Mouse (Mus musculus): ENCODE data around the gene Pradc1.

DNA sequence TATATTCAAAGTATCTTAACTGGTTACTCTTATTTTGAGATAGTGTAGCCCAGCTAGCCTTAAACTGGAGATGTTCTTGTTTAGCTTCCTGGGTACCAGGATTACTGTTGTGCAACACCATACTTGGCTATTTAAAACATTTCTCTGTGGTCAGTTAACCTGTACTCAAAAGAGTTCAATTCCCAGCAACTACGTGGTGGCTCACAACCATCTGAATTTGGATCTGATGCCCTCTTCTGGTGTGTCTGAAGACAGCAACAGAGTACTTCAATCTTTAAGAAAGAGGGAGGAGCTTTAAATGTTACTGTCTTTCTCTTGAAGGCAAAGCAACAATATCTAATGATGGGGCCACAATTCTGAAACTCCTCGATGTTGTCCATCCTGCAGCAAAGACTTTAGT lies 7.9 kb upstream of the Pradc1 start:
- TF ChIP-seq CTCF (IDR thresholded peaks at IDR 0.05; ENCODE audit: low read depth, low read length) (no peak), TAL1 (conservative IDR thresholded peaks at IDR 0.05; ENCODE audit: low read depth, low read length) (no peak), POLR2AphosphoS5 (IDR thresholded peaks at IDR 0.05; ENCODE audit: insufficient replicate concordance, low read depth, low read length) (no peak)

Measured in G1E (cell line).